Mouse (Mus musculus) monocyte, adult 2 months (primary cell): Measurements from ENCODE around the gene Gm13101.
"Not testable (repeated sequence)": the region's sequence is repeated elsewhere in the genome, so short reads cannot be mapped to it uniquely, and the experiment has no call there.

ENCODE experiments used
- DNase-seq, 2 experiments: peaks; one replicate each; pipeline ENCODE4 v3.0.0; 2022; ENCODE audit warnings: low spot score in 2 of 2, low read depth in 1 of 2

Gm13101 gene

DNA sequence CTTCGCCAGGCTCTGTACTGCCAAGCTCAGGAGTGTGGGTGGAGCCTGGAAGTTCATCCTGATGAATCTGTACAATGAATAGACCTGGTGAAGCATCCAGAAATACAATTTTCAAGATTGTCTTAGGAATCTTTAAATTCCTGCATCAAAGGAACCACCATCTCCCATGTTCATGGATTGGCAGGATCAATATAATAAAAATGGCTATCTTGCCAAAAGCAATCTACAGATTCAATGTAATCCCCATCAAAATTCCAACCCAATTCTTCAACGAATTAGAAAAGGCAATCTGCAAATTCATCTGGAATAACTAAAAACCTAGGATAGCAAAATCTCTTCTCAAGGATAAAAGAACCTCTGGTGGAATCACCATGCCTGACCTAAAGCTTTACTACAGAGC lies at the start of gene Gm13101:
Gene Gm13101 (minus strand): TSS at position 101 of the 400 bp plus-strand sequence.
- DNase-seq, result not testable (repeated sequence)

DNA sequence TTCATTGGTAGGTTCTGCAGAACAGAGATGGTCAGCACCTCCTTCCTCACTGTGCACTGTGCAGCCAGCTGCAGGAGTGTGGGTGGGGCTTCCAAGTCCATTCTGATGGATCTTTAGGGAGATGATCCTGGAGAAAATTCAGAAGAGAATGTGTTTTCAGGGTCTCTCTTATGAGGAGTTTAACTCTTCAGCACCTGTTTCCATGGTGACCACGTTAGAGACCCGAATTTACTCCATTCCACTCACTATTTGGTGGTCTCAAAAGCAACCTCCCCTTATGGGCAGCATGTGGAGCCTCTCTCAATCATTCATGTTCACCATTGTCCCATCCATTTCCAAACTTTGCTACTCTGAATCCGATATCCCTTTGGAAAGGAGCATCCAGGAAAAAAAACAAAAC lies 27.5 kb upstream of the Gm13101 start, which contains the start of gene Pramef17:
Gene Pramef17 (minus strand): TSS at position 101 of the 400 bp plus-strand sequence.
- DNase-seq, result not testable (repeated sequence)

DNA sequence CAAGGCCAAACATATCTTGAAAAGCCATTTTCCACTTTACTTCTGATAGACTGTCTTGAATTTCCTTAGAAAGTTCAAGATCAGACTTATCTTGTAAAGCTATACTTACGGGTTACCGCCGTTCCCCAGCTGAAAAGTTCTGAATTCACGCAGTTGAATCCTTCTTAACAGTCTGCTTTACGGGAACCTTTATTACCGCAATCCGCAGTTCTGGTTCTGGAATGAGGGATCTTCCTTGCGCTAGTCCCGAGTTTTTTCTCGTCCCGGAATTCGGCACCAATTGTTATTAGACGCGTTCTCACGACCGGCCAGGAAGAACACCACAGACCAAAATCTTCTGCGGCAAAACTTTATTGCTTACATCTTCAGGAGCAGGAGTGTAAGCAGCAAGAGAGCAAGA lies 21.4 kb upstream of the Gm13101 start:
- peak; percentile 10 to 56 for DNase-seq

DNA sequence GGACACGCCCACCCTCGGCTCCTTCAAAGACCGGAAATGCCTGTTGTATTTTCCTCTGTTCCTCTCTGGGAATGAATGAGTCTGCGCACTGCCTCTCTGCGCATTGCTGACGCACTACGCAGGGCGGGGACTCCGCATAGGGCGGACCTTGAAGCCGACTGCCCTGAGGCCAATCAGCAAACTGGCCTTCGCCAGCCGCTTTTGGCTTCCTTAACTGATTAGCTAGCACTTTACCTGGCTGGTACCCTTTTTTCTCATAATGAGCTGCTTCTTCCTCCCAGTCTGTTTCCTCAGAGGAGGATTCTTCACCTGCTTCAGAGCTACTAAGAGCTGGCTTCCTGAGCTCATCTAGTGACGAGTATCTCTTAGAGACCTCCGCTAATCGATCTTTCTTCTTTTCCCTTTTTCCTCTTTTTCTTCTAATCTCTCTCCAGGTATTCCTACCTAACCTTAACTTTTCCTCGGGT lies 20.8 kb upstream of the Gm13101 start:
- peak; percentile 21 to 61 for DNase-seq

DNA sequence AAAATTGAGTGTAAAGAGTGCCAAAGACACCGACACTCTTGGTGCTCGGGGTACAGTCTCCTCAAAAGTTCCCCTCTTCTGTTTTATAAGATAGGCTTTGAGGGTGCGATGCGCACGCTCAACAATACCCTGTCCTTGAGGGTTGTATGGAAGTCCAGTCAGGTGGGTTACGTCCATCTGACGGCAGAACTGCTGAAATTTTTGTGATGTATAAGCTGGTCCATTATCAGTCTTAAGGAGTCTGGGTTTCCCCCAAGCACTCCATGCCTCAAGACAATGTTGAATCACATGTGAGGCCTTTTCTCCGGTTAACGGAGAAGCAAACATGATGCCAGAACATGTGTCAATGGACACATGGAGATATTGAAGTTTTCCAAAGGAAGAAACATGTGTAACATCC lies 19.0 kb upstream of the Gm13101 start:
- DNase-seq, result peak; percentile 10 to 48

DNA sequence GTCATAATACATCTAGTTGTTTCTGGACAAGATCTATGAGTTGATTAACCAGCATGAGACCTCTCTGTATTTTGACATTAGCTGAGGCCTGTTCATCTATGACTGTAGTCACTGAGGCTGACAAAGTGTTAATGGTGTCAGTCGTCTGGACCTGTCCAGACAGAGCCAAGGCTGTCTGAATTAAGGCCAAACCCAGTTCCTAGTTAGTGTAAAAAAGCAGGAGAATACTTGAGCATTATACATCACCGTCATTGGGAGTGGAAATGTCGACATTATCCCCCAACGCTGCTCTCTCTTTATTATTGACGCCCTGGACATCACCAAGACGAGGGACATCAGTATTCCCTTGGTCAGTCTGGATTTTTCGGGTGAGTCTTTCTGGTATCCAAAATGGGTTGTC lies 18.4 kb upstream of the Gm13101 start:
- peak; percentile 0 to 21 for DNase-seq

DNA sequence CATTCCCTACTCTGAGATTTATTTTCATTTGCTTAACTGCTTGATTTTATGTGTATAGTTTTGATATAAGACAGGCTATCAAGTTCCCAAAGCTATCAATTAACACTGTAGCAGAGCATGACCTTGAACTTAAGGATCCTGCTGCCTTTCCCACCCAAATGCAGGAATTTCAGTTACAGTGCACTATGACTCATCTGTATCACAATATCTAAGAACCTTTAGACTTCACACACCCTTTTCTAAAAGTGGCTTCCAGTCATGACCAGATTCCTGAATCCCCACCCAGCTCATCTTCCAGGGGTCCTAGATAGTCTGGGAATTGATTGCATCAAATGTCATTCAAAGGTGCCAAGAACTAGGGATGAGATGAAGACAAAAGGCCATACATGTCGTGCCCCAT lies 16.7 kb upstream of the Gm13101 start:
- not testable (repeated sequence) for DNase-seq

DNA sequence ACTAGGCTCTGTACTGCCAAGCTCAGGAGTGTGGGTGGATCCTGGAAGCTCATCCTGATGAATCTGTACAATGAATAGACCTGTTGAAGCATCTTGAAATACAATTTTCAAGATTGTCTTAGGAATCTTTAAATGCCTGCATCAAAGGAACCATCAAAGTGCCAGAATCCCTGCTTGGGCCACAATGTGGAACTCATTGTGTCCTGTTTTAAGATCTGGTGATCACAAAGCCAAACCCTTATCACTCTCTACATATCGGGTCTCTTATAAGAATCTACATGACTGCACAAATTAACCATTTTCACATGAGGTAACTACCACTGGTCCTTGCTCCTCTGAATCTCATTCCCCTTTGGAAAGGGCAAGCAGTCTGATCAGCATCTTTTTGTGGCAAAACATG lies 15.8 kb downstream of the Gm13101 start, which contains the start of gene Pramef25:
Gene Pramef25 (minus strand): TSS at position 101 of the 400 bp plus-strand sequence.
- not testable (repeated sequence) for DNase-seq
